Mouse (Mus musculus) E14TG2a.4 (cell line): ENCODE data around the gene Atxn7l1.

Experiments used
- CTCF ChIP-seq: conservative IDR thresholded peaks from 2 replicates; pipeline ENCODE4 v1.5.1; 2014; ENCODE audit warnings: low read length
- NANOG ChIP-seq: IDR thresholded peaks from 2 replicates; pipeline ENCODE4 v1.6.1; 2014; ENCODE audit warnings: borderline replicate concordance, low read length, mixed read lengths

- TF ChIP-seq CTCF (no peak), NANOG (no peak)
These were observed 190.7 kb downstream of the Atxn7l1 start for GRCm38 (mm10) chr12:33338170-33338569.
